Mouse (Mus musculus): Measurements from ENCODE around the gene Spindoc. TPM values are rescaled to one million over a fixed set of nuclear protein-coding genes. Genes with fewer than 3 reads are reported as not detected.

Spindoc gene
- polyA plus RNA-seq, 1 experiment from 2014 or later, result 19.2 TPM

DNA sequence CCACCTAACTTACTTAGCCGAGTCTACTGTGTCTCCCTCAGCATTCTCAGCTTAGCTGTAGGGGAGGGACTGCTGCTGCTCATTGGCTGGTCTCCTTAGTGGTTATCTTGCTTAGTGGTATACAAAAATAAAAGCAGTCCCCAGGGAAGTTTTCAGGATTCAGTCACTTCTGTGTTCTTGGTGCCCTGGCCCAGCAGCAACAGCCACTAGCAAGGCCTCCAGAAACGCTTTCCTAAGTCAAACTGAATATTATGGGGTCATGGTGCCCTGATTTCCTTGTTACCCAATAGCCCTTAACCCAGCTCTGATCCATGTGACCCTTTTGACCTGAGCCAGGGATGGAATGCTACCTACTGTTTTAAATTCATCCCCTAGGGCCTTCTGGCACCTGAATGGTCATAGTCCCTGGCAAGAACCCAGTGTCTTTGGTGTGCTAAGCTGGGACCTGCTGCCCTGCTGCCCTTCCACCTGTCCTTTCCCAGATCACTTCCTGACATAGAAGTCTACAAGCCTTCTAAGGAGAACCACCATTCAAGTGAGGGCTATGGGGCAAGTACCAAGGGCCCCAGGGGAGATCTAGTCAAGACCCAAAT is 73.0 kb downstream of the Spindoc start:
- no peak overlapping the region for H3K9ac ChIP-seq (ENCODE audit: low read depth, low read length)
- H3K27ac ChIP-seq, result peak overlapping the region; percentile 79
- WGBS, result 35% methylated on average over 2 of the region's 2 CpGs

GRCm38 (mm10) chr19:7307995-7308770 is 74.6 kb downstream of the Spindoc start:
- peak overlapping the region; percentile 4; the same call in 1 of the 2 replicates for H3K4me2 ChIP-seq (ENCODE audit: low read length)
- peak overlapping the region; percentile 79 for H3K27ac ChIP-seq
- ATAC-seq (replicated peaks; ENCODE audit: low FRiP score, low read depth) (peak; percentile 67), DNase-seq (ENCODE audit: low spot score) (peak; percentile 66)
- 18% methylated on average over 8 of the region's 8 CpGs for WGBS
- no peaks in the 10 kb centered on the region for H3K36me3 ChIP-seq (ENCODE audit: insufficient read depth, low read length)
- peaks cover 73% of the 10 kb centered on the region for H3K4me1 ChIP-seq (replicated peaks; ENCODE audit: insufficient read depth, low read length)
- TF ChIP-seq CTCF (IDR thresholded peaks at IDR 0.05; ENCODE audit: low read depth), result no peak
- H3K27me3 ChIP-seq (ENCODE audit: insufficient read depth, low read length), result no peaks in the 10 kb centered on the region
- H3K9me3 ChIP-seq (replicated peaks; ENCODE audit: low read length), result no peaks in the 10 kb centered on the region
- no peak overlapping the region for H3K9ac ChIP-seq (ENCODE audit: low read depth, low read length)
- no peak overlapping the region for H3K4me3 ChIP-seq (replicated peaks; ENCODE audit: low read depth, low read length)

More for the DNA sequence above, 73.0 kb downstream of the Spindoc start:
- DNase-seq (ENCODE audit: low spot score) (no peak), ATAC-seq (replicated peaks; ENCODE audit: low FRiP score, low read depth) (no peak)
- peaks cover 79% of the 10 kb centered on the region for H3K4me1 ChIP-seq (replicated peaks; ENCODE audit: insufficient read depth, low read length)
- no peaks in the 10 kb centered on the region for H3K27me3 ChIP-seq (ENCODE audit: insufficient read depth, low read length)
- H3K9me3 ChIP-seq (replicated peaks; ENCODE audit: low read length), result no peaks in the 10 kb centered on the region
- H3K4me3 ChIP-seq (replicated peaks; ENCODE audit: low read depth, low read length), result no peak overlapping the region
- H3K4me2 ChIP-seq (ENCODE audit: low read length), result no peak overlapping the region
- TF ChIP-seq CTCF (IDR thresholded peaks at IDR 0.05; ENCODE audit: low read depth), result no peak
- H3K36me3 ChIP-seq (ENCODE audit: insufficient read depth, low read length), result no peaks in the 10 kb centered on the region

- H3K9ac ChIP-seq (ENCODE audit: low read depth, low read length), result no peak overlapping the region
- H3K4me1 ChIP-seq (replicated peaks; ENCODE audit: insufficient read depth, low read length), result peaks cover 73% of the 10 kb centered on the region
- H3K9me3 ChIP-seq (replicated peaks; ENCODE audit: low read length), result no peaks in the 10 kb centered on the region
- H3K27ac ChIP-seq, result peak overlapping the region; percentile 79
- H3K27me3 ChIP-seq (ENCODE audit: insufficient read depth, low read length), result no peaks in the 10 kb centered on the region
- ATAC-seq (replicated peaks; ENCODE audit: low FRiP score, low read depth) (no peak), DNase-seq (ENCODE audit: low spot score) (peak; percentile 80)
- no peak overlapping the region for H3K4me2 ChIP-seq (ENCODE audit: low read length)
- no peak overlapping the region for H3K4me3 ChIP-seq (replicated peaks; ENCODE audit: low read depth, low read length)
- WGBS, result 22% methylated on average over 3 of the region's 3 CpGs
- H3K36me3 ChIP-seq (ENCODE audit: insufficient read depth, low read length), result no peaks in the 10 kb centered on the region
- 0 out of 2 replicates have a peak, but pooled peaks have one; percentile 1 for TF ChIP-seq CTCF (IDR thresholded peaks at IDR 0.05; ENCODE audit: low read depth)
These were observed 75.8 kb downstream of the Spindoc start for GRCm38 (mm10) chr19:7306968-7307367.

- Histone ChIP-seq H3K9me3 (replicated peaks; ENCODE audit: low read length) (no peaks in the 10 kb centered on the region), H3K27me3 (ENCODE audit: insufficient read depth, low read length) (no peaks in the 10 kb centered on the region), H3K27ac (peak overlapping the region; percentile 79), H3K4me1 (replicated peaks; ENCODE audit: insufficient read depth, low read length) (peaks cover 64% of the 10 kb centered on the region), H3K36me3 (ENCODE audit: insufficient read depth, low read length) (no peaks in the 10 kb centered on the region), H3K9ac (ENCODE audit: low read depth, low read length) (no peak overlapping the region), H3K4me3 (replicated peaks; ENCODE audit: low read depth, low read length) (no peak overlapping the region), H3K4me2 (ENCODE audit: low read length) (no peak overlapping the region)
- no peak for DNase-seq (ENCODE audit: low spot score)
- WGBS, result 69% methylated on average over 10 of the region's 11 CpGs
- no peak for ATAC-seq (replicated peaks; ENCODE audit: low FRiP score, low read depth)
- TF ChIP-seq CTCF (IDR thresholded peaks at IDR 0.05; ENCODE audit: low read depth), result no peak
These were observed 77.1 kb downstream of the Spindoc start for GRCm38 (mm10) chr19:7305380-7306310.

DNA sequence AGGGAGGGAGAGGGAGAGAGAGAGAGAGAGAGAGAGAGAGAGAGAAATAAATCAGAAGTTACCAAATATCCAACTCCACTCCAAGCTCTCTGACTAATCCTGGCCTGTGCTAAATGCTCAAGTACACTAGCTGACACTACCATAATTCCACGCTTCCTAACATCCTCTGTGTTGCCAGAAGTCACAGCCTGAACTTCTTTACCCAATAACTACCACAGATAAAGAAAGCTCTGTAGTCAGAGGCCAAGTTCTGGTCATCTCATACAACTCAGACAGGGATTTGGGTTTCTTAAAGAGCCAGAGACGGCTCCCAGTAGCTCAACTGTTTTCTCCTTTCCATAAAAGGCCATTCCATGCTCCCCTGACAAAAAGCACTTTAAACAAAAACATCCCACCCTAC is 78.0 kb downstream of the Spindoc start:
- ATAC-seq (replicated peaks; ENCODE audit: low FRiP score, low read depth), result no peak
- 70% methylated on average over 2 of the region's 2 CpGs for WGBS
- H3K4me1 ChIP-seq (replicated peaks; ENCODE audit: insufficient read depth, low read length), result peaks cover 56% of the 10 kb centered on the region
- no peak overlapping the region for H3K4me3 ChIP-seq (replicated peaks; ENCODE audit: low read depth, low read length)
- DNase-seq (ENCODE audit: low spot score), result no peak
- no peak for TF ChIP-seq CTCF (IDR thresholded peaks at IDR 0.05; ENCODE audit: low read depth)
- no peak overlapping the region for H3K27ac ChIP-seq
- no peaks in the 10 kb centered on the region for H3K36me3 ChIP-seq (ENCODE audit: insufficient read depth, low read length)
- H3K9ac ChIP-seq (ENCODE audit: low read depth, low read length), result no peak overlapping the region
- H3K4me2 ChIP-seq (ENCODE audit: low read length), result no peak overlapping the region
- H3K9me3 ChIP-seq (replicated peaks; ENCODE audit: low read length), result no peaks in the 10 kb centered on the region
- H3K27me3 ChIP-seq (ENCODE audit: insufficient read depth, low read length), result no peaks in the 10 kb centered on the region

Small RNA genes within 50 kb of the gene (microRNA-seq; reads per million reads assigned to microRNA genes)
- gene Mir6991, result not detected

Other genes with a start within 250 kb of the Spindoc start
- gene Otub1, start 176.7 kb downstream of the Spindoc start, polyA plus RNA-seq (2015; fragmentation: Nextera tagmentation; extraction: Ambion mirVana), result 197 and 209 TPM in 2 replicates
- 2,325 and 2,471 TPM in 2 replicates for gene Cox8a, start 165.4 kb downstream of the Spindoc start, polyA plus RNA-seq (2015; fragmentation: Nextera tagmentation; extraction: Ambion mirVana)
- 47.3 and 55.8 TPM in 2 replicates for gene Naa40, start 141.8 kb downstream of the Spindoc start, polyA plus RNA-seq (2015; fragmentation: Nextera tagmentation; extraction: Ambion mirVana)
- 4.9 and 6.3 TPM in 2 replicates for gene Rcor2, start 115.7 kb downstream of the Spindoc start, polyA plus RNA-seq (2015; fragmentation: Nextera tagmentation; extraction: Ambion mirVana)
- gene Mark2, start 41.1 kb downstream of the Spindoc start, polyA plus RNA-seq (2015; fragmentation: Nextera tagmentation; extraction: Ambion mirVana), result 32.9 and 35.5 TPM in 2 replicates
- 4.8 and 5.2 TPM in 2 replicates for gene 2700081O15Rik, start 34.6 kb upstream of the Spindoc start, polyA plus RNA-seq (2015; fragmentation: Nextera tagmentation; extraction: Ambion mirVana)
- gene Rtn3, start 100.3 kb upstream of the Spindoc start, polyA plus RNA-seq (2015; fragmentation: Nextera tagmentation; extraction: Ambion mirVana), result 195 and 196 TPM in 2 replicates
- gene Atl3, start 111.0 kb upstream of the Spindoc start, polyA plus RNA-seq (2015; fragmentation: Nextera tagmentation; extraction: Ambion mirVana), result 11.1 and 14.8 TPM in 2 replicates
- 20.5 and 20.6 TPM in 2 replicates for gene Pla2g16, start 174.5 kb upstream of the Spindoc start, polyA plus RNA-seq (2015; fragmentation: Nextera tagmentation; extraction: Ambion mirVana)
- gene Lgals12, start 224.2 kb upstream of the Spindoc start, polyA plus RNA-seq (2015; fragmentation: Nextera tagmentation; extraction: Ambion mirVana), result 1.6 and 1.8 TPM in 2 replicates
- 0.28 and 0.36 TPM in 2 replicates for gene Hrasls5, start 229.5 kb upstream of the Spindoc start, polyA plus RNA-seq (2015; fragmentation: Nextera tagmentation; extraction: Ambion mirVana)